Mouse (Mus musculus) midbrain, postnatal 0 days (tissue): ENCODE measurements at regions not wholly inside any gene's neighbourhood (a gene's known extent, or its start where the extent isn't known, plus 50 kb on each side); places are given as distances from the start of the nearest gene placed in this dataset.

Experiments
- ATAC-seq: fragments of 200-750 bp; cut with Nextera tagmentation; 2 replicates; pipeline ENCODE4 v1.8.0; 2017; ENCODE audit warnings: moderate number of reproducible peaks, mild to moderate bottlenecking, moderate TSS enrichment, moderate library complexity; ENCODE audit not compliant: low FRiP score
- DNase-seq: peaks from one replicate; pipeline ENCODE4 v3.0.0-alpha.2; 2015; ENCODE audit warnings: low spot score
- H3K27ac ChIP-seq: fragments of 300-500 bp; sonication (generic); 2 replicates; pipeline ENCODE4 v1.5.1; 2014; ENCODE audit warnings: low read depth, mild to moderate bottlenecking, low read length, mixed read lengths
- H3K27me3 ChIP-seq: fragments of 300-500 bp; sonication (generic); 2 replicates; pipeline ENCODE4 v1.6.1; 2014; ENCODE audit warnings: low read length, control low read depth, mixed read lengths; ENCODE audit not compliant: insufficient read depth
- H3K36me3 ChIP-seq: fragments of 300-500 bp; sonication (generic); 2 replicates; pipeline ENCODE4 v1.6.1; 2014; ENCODE audit warnings: low read length, control low read depth, mixed read lengths; ENCODE audit not compliant: insufficient read depth
- H3K4me1 ChIP-seq: fragments of 300-500 bp; sonication (generic); 2 replicates; pipeline ENCODE4 v1.6.1; 2014; ENCODE audit warnings: mild to moderate bottlenecking, control low read depth, antibody characterized with exemption, low read length, mixed read lengths; ENCODE audit not compliant: insufficient read depth
- H3K4me2 ChIP-seq: fragments of 300-500 bp; sonication (generic); 2 replicates; pipeline ENCODE4 v1.6.1; 2014; ENCODE audit warnings: low read depth, mild to moderate bottlenecking, low read length, mixed read lengths; ENCODE audit not compliant: poor library complexity, severe bottlenecking
- H3K4me3 ChIP-seq: fragments of 300-500 bp; sonication (generic); 2 replicates; pipeline ENCODE4 v1.5.1; 2014; ENCODE audit warnings: low read depth, mild to moderate bottlenecking, low read length, moderate library complexity
- H3K9ac ChIP-seq: fragments of 300-500 bp; sonication (generic); replicated peaks from 2 replicates; pipeline ENCODE4 v1.6.1; 2014; ENCODE audit warnings: mild to moderate bottlenecking, low read length, moderate library complexity, mixed read lengths; ENCODE audit not compliant: poor library complexity, severe bottlenecking
- H3K9me3 ChIP-seq: fragments of 300-500 bp; sonication (generic); 2 replicates; pipeline ENCODE4 v1.6.1; 2016; ENCODE audit warnings: low read length, control low read depth
- CTCF ChIP-seq: IDR thresholded peaks from 2 replicates; pipeline ENCODE4 v1.5.1; 2016; ENCODE audit warnings: antibody characterized with exemption, mild to moderate bottlenecking
- whole genome bisulfite sequencing: fragments of 180-500 bp; shearing (Covaris S2); extraction: QIAGEN DNeasy Blood & Tissue Kit; methylation state at CpG from one replicate; pipeline ENCODE4 v1.1.7; 2014; 5-methylcytosine and 5-hydroxymethylcytosine counted together

- WGBS: 87% methylated on average over 2 of the region's 2 CpGs
- DNase-seq: no peak
Measured at GRCm38 (mm10) chr7:145123996-145124601, 83.8 kb downstream of the 1810010D01Rik start.

GRCm38 (mm10) chr7:145122471-145122870, 85.4 kb downstream of the 1810010D01Rik start:
- H3K4me3 ChIP-seq: no peak overlapping the region
- no peaks in the 10 kb centered on the region for H3K9me3 ChIP-seq
- H3K27me3 ChIP-seq: no peaks in the 10 kb centered on the region
- no peak overlapping the region for H3K27ac ChIP-seq
- WGBS: 81% methylated on average over 2 of the region's 2 CpGs
- no peak overlapping the region for H3K9ac ChIP-seq
- H3K36me3 ChIP-seq: no peaks in the 10 kb centered on the region
- H3K4me2 ChIP-seq: no peak overlapping the region
- TF ChIP-seq CTCF: no peak
- ATAC-seq (no peak), DNase-seq (peak; percentile 67)
- no peaks in the 10 kb centered on the region for H3K4me1 ChIP-seq

More at GRCm38 (mm10) chr7:145123996-145124601, 83.8 kb downstream of the 1810010D01Rik start:
- Histone ChIP-seq H3K4me3 (no peak overlapping the region), H3K9ac (no peak overlapping the region), H3K4me1 (no peaks in the 10 kb centered on the region), H3K36me3 (no peaks in the 10 kb centered on the region), H3K4me2 (no peak overlapping the region), H3K9me3 (no peaks in the 10 kb centered on the region), H3K27me3 (no peaks in the 10 kb centered on the region), H3K27ac (no peak overlapping the region)
- no peak for ATAC-seq
- no peak for TF ChIP-seq CTCF

- Histone ChIP-seq H3K4me3 (no peak overlapping the region), H3K9ac (no peak overlapping the region), H3K4me2 (no peak overlapping the region), H3K27ac (no peak overlapping the region), H3K4me1 (no peaks in the 10 kb centered on the region), H3K27me3 (no peaks in the 10 kb centered on the region), H3K36me3 (no peaks in the 10 kb centered on the region), H3K9me3 (no peaks in the 10 kb centered on the region)
- no peak for TF ChIP-seq CTCF
- no peak for ATAC-seq
- no peak for DNase-seq
- WGBS: 71% methylated on average over 4 of the region's 4 CpGs
Measured at GRCm38 (mm10) chr7:145118406-145118805, 89.5 kb downstream of the 1810010D01Rik start.

- ATAC-seq: no peak
- H3K36me3 ChIP-seq: no peaks in the 10 kb centered on the region
- H3K27me3 ChIP-seq: no peaks in the 10 kb centered on the region
- peak; percentile 56 for TF ChIP-seq CTCF
- H3K4me3 ChIP-seq: no peak overlapping the region
- 79% methylated on average over 2 of the region's 2 CpGs for WGBS
- H3K4me1 ChIP-seq: no peaks in the 10 kb centered on the region
- no peak overlapping the region for H3K4me2 ChIP-seq
- H3K9me3 ChIP-seq: no peaks in the 10 kb centered on the region
- no peak for DNase-seq
- no peak overlapping the region for H3K27ac ChIP-seq
- H3K9ac ChIP-seq: no peak overlapping the region
Measured at GRCm38 (mm10) chr7:145114660-145115059, 93.3 kb downstream of the 1810010D01Rik start.

- H3K36me3 ChIP-seq: no peaks in the 10 kb centered on the region
- H3K9me3 ChIP-seq: no peaks in the 10 kb centered on the region
- H3K27me3 ChIP-seq: no peaks in the 10 kb centered on the region
- no peak overlapping the region for H3K9ac ChIP-seq
- 61% methylated on average over 2 of the region's 2 CpGs for WGBS
- ATAC-seq: no peak
- H3K4me1 ChIP-seq: no peaks in the 10 kb centered on the region
- H3K27ac ChIP-seq: no peak overlapping the region
- DNase-seq: no peak
- H3K4me3 ChIP-seq: no peak overlapping the region
- no peak overlapping the region for H3K4me2 ChIP-seq
- peak; percentile 31 for TF ChIP-seq CTCF
Measured at GRCm38 (mm10) chr7:145114145-145114544, 93.8 kb downstream of the 1810010D01Rik start.

GRCm38 (mm10) chr7:145112887-145113531, 94.9 kb downstream of the 1810010D01Rik start:
- TF ChIP-seq CTCF: no peak
- H3K4me3 ChIP-seq: no peak overlapping the region
- H3K4me2 ChIP-seq: no peak overlapping the region
- no peak overlapping the region for H3K27ac ChIP-seq
- DNase-seq (no peak), ATAC-seq (no peak)
- no peak overlapping the region for H3K9ac ChIP-seq
- no peaks in the 10 kb centered on the region for H3K9me3 ChIP-seq
- H3K27me3 ChIP-seq: no peaks in the 10 kb centered on the region
- H3K4me1 ChIP-seq: no peaks in the 10 kb centered on the region
- 87% methylated on average over 7 of the region's 7 CpGs for WGBS
- no peaks in the 10 kb centered on the region for H3K36me3 ChIP-seq
